Mouse (Mus musculus): ENCODE measurements around the gene Prdm11.

GRCm38 (mm10) chr2:92948699-92949300 lies 97.2 kb downstream of the Prdm11 start:
- TF ChIP-seq CTCF (IDR thresholded peaks at IDR 0.05; ENCODE audit: extremely low read depth, insufficient read depth, insufficient read length, insufficient replicate concordance) (no peak), POLR2A (IDR thresholded peaks at IDR 0.05; ENCODE audit: low read depth, low read length) (no peak)
